Mouse (Mus musculus) myocyte (in vitro differentiated cells): ENCODE results near the gene Ncam1. TPM values are rescaled to one million over a fixed set of nuclear protein-coding genes. Genes with fewer than 3 reads are reported as not detected.

Source experiments
- H3K27me3 ChIP-seq: one replicate; pipeline ENCODE4 v1.6.1; 2011; ENCODE audit not compliant: control insufficient read depth, insufficient read depth, insufficient read length
- H3K36me3 ChIP-seq: one replicate; pipeline ENCODE4 v1.6.1; 2011; ENCODE audit not compliant: control insufficient read depth, insufficient read depth
- H3K4me2 ChIP-seq: one replicate; pipeline ENCODE4 v1.6.1; 2011; ENCODE audit warnings: low read depth, control low read depth
- H3K4me3 ChIP-seq: one replicate; pipeline ENCODE4 v1.5.1; 2011; ENCODE audit warnings: mild to moderate bottlenecking, control low read depth, moderate library complexity
- H3K79me2 ChIP-seq: one replicate; pipeline ENCODE4 v1.6.1; 2011; ENCODE audit not compliant: control insufficient read depth, insufficient read depth
- H3ac ChIP-seq: one replicate; pipeline ENCODE4 v1.6.1; 2011; ENCODE audit not compliant: control insufficient read depth, insufficient read length
- CEBPB ChIP-seq: IDR thresholded peaks from 2 replicates; pipeline ENCODE4 v1.6.1; 2011; ENCODE audit warnings: mild to moderate bottlenecking, moderate library complexity; ENCODE audit not compliant: poor library complexity, insufficient read depth, severe bottlenecking
- E2F4 ChIP-seq: IDR thresholded peaks from one replicate; pipeline ENCODE4 v1.6.1; 2011; ENCODE audit warnings: mild to moderate bottlenecking, control low read depth, moderate library complexity; ENCODE audit not compliant: insufficient read depth
- MAX ChIP-seq: IDR thresholded peaks from one replicate; pipeline ENCODE4 v1.6.1; 2011; ENCODE audit warnings: low read depth, mild to moderate bottlenecking, control low read depth
- MYOD1 ChIP-seq, 3 experiments: IDR thresholded peaks; one replicate each; pipeline ENCODE4 v1.6.1; 2011; ENCODE audit warnings: control low read depth in 2 of 3, low read depth in 2 of 3, mild to moderate bottlenecking in 2 of 3, moderate library complexity in 1 of 3; ENCODE audit not compliant: insufficient read length in 2 of 3, control insufficient read depth in 1 of 3
- MYOG ChIP-seq, 3 experiments: IDR thresholded peaks; one replicate each; pipeline ENCODE4 v1.6.1; 2011; ENCODE audit warnings: control low read depth in 2 of 3, low read depth in 2 of 3, mild to moderate bottlenecking in 2 of 3; ENCODE audit not compliant: insufficient read length in 2 of 3, control insufficient read depth in 1 of 3, insufficient read depth in 1 of 3
- POLR2A ChIP-seq: IDR thresholded peaks from one replicate; pipeline ENCODE4 v1.6.1; 2011; ENCODE audit warnings: low read depth, mild to moderate bottlenecking, control low read depth, moderate library complexity; ENCODE audit not compliant: insufficient read length
- POLR2AphosphoS2 ChIP-seq: IDR thresholded peaks from one replicate; pipeline ENCODE4 v1.6.1; 2011; ENCODE audit warnings: low read depth, control low read depth; ENCODE audit not compliant: insufficient read length
- REST ChIP-seq: IDR thresholded peaks from one replicate; pipeline ENCODE4 v1.6.1; 2011; ENCODE audit warnings: mild to moderate bottlenecking, control low read depth, moderate library complexity; ENCODE audit not compliant: insufficient read depth, insufficient read length
- SRF ChIP-seq: IDR thresholded peaks from one replicate; pipeline ENCODE4 v1.6.1; 2011; ENCODE audit warnings: low read depth; ENCODE audit not compliant: control insufficient read depth, insufficient read length
- TCF12 ChIP-seq: IDR thresholded peaks from one replicate; pipeline ENCODE4 v1.6.1; 2011; ENCODE audit warnings: mild to moderate bottlenecking, control low read depth; ENCODE audit not compliant: poor library complexity, insufficient read depth, severe bottlenecking
- TCF3 ChIP-seq: IDR thresholded peaks from one replicate; pipeline ENCODE4 v1.6.1; 2011; ENCODE audit warnings: low read depth, control low read depth; ENCODE audit not compliant: insufficient read length
- USF1 ChIP-seq: IDR thresholded peaks from one replicate; pipeline ENCODE4 v1.6.1; 2011; ENCODE audit warnings: low read depth, mild to moderate bottlenecking, control low read depth, moderate library complexity
- polyA plus RNA-seq: library from polyadenylated mRNA; unstranded; fragments of >200 nt; fragmentation: generic; extraction: Trizol; gene quantifications from one replicate; pipeline ENCODE4 v1.2.1, GENCODE M21; 2012; ENCODE audit warnings: missing spikeins

The Ncam1 gene
- polyA plus RNA-seq, 1 experiment = 327 TPM

DNA sequence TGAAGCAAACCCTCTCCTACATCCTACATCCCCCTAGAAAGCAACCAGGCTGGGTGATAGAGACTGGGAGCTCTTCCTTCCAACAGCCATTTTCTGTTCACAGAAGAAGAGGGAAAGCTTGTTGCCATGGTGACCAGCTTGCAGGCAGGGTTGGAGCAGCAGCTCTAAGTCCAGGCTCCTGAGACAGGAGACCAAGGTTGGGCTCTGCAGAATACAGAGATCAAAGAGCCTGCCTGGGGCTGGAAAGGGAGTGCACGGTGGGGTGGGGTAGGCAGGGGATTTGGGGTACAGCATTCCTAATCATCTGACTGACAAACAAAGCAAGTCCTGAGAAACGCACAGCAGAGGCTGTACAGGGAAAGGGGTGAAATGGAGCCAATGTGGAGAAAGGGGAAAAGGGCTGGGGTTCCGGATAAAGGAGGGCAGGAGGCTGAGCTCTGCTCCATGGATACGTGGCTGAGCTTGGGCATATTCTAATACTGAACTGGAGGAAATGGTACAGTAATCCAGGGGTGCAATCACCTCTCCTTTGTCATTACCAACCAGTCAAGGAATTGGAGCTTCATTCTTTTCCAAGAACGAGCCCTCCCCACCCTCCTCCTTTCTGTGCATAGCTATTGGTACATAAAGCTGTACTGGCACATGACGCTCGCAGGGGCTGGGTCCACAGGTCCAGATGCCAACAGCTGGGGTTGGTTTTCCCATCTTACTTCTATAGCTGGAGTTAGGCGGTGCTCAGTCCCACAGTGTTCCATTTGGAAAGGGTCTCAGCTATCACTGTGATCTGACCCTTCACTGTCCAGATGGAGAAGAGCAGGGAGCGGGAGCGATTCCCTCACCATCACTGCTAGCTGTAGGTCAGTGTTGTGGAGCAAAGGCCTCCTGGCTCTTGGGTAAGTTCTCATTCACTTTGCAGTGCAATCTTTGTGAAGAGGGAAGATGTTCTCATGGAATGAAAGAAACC, 227.7 kb downstream of the Ncam1 start:
- no peaks in the 10 kb centered on the region for H3K27me3 ChIP-seq
- H3ac ChIP-seq = no peak overlapping the region
- H3K4me3 ChIP-seq = no peak overlapping the region
- TF ChIP-seq CEBPB (no peak), MYOG (IDR thresholded peaks at IDR 0.05; ENCODE audit: control insufficient read depth in 1 of 3, insufficient read depth in 1 of 3, insufficient read length in 2 of 3, low read depth in 2 of 3) (no peak), POLR2A (no peak), MAX (no peak), MYOD1 (IDR thresholded peaks at IDR 0.05; ENCODE audit: control insufficient read depth in 1 of 3, insufficient read length in 2 of 3, low read depth in 2 of 3) (no peak), USF1 (no peak), TCF12 (no peak), POLR2AphosphoS2 (no peak), E2F4 (no peak), SRF (no peak), REST (no peak), TCF3 (no peak)
- H3K4me2 ChIP-seq = no peak overlapping the region
- H3K79me2 ChIP-seq = no peaks in the 10 kb centered on the region
- H3K36me3 ChIP-seq = peaks cover 45% of the 10 kb centered on the region

DNA sequence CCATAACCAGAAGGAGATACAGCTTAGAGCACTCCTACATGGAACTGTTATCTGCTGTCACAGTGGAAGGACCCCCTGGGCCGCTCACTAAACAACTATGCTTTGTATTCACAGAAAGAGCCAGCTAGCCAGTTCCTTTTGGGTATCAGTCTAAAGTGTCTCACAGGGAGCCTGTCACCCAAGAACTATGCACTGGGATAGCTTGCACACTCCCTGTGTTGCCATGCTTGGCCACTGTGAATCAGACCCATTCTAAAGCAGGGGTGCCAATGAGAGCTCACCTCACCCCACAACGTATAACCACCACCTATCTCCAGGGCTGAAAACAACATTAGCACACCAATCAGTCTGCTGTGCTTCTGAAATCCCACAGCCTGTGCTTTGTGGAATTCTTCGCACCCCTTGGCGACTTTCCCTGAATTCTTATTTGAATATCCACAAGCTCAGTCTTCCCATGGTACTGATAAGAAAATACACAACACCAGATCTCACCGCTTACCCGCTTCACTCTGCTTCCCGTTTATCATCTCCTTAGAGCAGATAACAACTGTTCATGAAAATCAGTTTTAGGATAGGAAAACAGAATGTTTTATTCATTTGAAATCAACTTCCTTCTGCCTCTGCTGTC, 228.6 kb downstream of the Ncam1 start:
- TF ChIP-seq POLR2A = no peak
- no peak for TF ChIP-seq POLR2AphosphoS2

DNA sequence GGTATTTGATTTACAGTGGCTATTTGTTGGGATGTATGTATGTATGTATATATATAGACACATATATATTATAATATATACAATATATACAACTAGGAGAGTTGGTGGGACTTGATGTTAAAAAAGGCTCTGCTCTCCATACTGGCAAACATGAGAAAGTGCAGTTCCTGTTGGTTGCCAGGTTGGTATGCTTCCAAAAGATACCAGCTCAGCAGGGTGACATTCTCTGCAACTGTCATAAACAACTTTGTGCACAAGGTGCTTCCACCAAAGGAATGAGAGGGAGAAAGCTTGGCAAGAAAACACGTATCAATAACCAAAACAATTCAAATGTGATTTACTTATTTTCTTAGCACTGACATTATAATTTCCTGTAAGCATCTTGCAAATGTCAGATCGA, 232.9 kb downstream of the Ncam1 start:
- Histone ChIP-seq H3K36me3 (peaks cover 73% of the 10 kb centered on the region), H3ac (no peak overlapping the region), H3K27me3 (no peaks in the 10 kb centered on the region), H3K4me3 (no peak overlapping the region), H3K4me2 (no peak overlapping the region), H3K79me2 (no peaks in the 10 kb centered on the region)
- no peak for TF ChIP-seq USF1
- no peak for TF ChIP-seq E2F4
- TF ChIP-seq SRF = no peak
- TF ChIP-seq CEBPB = no peak
- no peak for TF ChIP-seq MYOD1 (IDR thresholded peaks at IDR 0.05; ENCODE audit: control insufficient read depth in 1 of 3, insufficient read length in 2 of 3, low read depth in 2 of 3)
- TF ChIP-seq MYOG (IDR thresholded peaks at IDR 0.05; ENCODE audit: control insufficient read depth in 1 of 3, insufficient read depth in 1 of 3, insufficient read length in 2 of 3, low read depth in 2 of 3) = no peak
- TF ChIP-seq POLR2A = no peak
- TF ChIP-seq POLR2AphosphoS2 = no peak
- TF ChIP-seq TCF3 = no peak
- no peak for TF ChIP-seq TCF12
- TF ChIP-seq MAX = no peak
- no peak for TF ChIP-seq REST

More for the DNA sequence above, 228.6 kb downstream of the Ncam1 start:
- H3ac ChIP-seq = no peak overlapping the region
- H3K79me2 ChIP-seq = no peaks in the 10 kb centered on the region
- peaks cover 53% of the 10 kb centered on the region for H3K36me3 ChIP-seq
- no peaks in the 10 kb centered on the region for H3K27me3 ChIP-seq
- no peak overlapping the region for H3K4me2 ChIP-seq
- no peak overlapping the region for H3K4me3 ChIP-seq

DNA sequence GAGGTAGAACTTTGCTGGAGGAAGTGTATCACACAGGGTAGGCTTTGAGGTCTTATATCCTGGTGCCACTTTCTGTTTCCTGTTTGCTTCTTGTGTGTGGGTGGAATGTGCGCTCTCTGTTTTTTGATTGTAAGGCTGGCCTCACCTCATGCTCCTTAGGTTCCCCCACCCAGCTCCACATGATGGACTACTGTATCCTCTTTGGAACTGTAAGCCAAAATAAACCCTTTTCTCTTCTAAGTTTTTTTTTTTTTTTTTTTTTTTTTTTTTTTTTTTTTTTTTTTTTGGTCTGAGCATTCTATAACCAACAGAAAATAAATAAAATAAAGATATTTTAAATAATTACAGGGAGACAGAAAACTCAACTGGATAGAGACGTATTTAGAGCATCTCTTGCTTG, 239.8 kb downstream of the Ncam1 start:
- no peaks in the 10 kb centered on the region for H3K79me2 ChIP-seq
- no peak overlapping the region for H3K4me3 ChIP-seq
- H3K36me3 ChIP-seq = peaks cover 75% of the 10 kb centered on the region
- H3ac ChIP-seq = no peak overlapping the region
- no peaks in the 10 kb centered on the region for H3K27me3 ChIP-seq
- TF ChIP-seq POLR2A = no peak
- TF ChIP-seq E2F4 = no peak
- no peak for TF ChIP-seq POLR2AphosphoS2
- no peak for TF ChIP-seq SRF
- no peak for TF ChIP-seq REST
- TF ChIP-seq TCF12 = no peak
- no peak for TF ChIP-seq MYOG (IDR thresholded peaks at IDR 0.05; ENCODE audit: control insufficient read depth in 1 of 3, insufficient read depth in 1 of 3, insufficient read length in 2 of 3, low read depth in 2 of 3)
- TF ChIP-seq MYOD1 (IDR thresholded peaks at IDR 0.05; ENCODE audit: control insufficient read depth in 1 of 3, insufficient read length in 2 of 3, low read depth in 2 of 3) = no peak
- no peak for TF ChIP-seq TCF3
- H3K4me2 ChIP-seq = no peak overlapping the region
